Mouse (Mus musculus) liver, adult 2 months (tissue): ENCODE results near the gene Ptgir.

ENCODE experiments used
- CTCF ChIP-seq: fragments of 200-500 bp; IDR thresholded peaks from 2 replicates; pipeline ENCODE4 v1.5.1; 2011; ENCODE audit warnings: low read depth, low read length, control low read depth
- POLR2A ChIP-seq: fragments of 200-500 bp; IDR thresholded peaks from 2 replicates; pipeline ENCODE4 v1.6.1; 2011; ENCODE audit warnings: low read length, control low read depth; ENCODE audit not compliant: insufficient read depth; ENCODE audit errors: extremely low read depth

DNA sequence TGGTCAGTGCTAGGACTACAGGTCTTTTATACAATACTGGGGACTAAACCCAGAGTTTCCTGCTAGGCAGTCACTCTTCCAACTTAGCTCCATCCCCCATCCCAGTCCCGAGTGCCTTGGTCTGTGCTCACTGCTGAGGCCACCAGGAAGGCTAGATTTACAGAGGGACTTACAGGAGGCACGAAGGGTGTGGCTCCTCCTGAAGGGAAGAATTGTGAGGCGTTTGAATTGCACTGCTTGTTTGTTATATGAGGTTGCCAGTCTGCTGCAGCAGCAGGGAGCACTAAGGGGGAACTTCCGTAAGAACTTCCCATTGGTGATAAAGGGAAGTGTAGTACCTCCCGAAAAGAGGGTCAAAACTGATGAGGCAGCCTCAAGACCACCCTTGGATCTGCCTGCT, 25.7 kb upstream of the Ptgir start:
- TF ChIP-seq POLR2A (no peak), CTCF (no peak)
